Mouse (Mus musculus) forebrain, embryonic 12.5 days (tissue): ENCODE measurements around the gene Mab21l3. TPM values are rescaled to one million over a fixed set of nuclear protein-coding genes. Genes with fewer than 3 reads are reported as not detected.

Source experiments
- ATAC-seq: fragments of 200-750 bp; cut with Nextera tagmentation; 2 replicates; pipeline ENCODE4 v1.8.0; 2017; ENCODE audit warnings: moderate TSS enrichment; ENCODE audit not compliant: low FRiP score
- H3K27ac ChIP-seq: fragments of 300-500 bp; sonication (generic); 2 replicates; pipeline ENCODE4 v1.5.1; 2016; ENCODE audit warnings: mild to moderate bottlenecking
- H3K27me3 ChIP-seq: fragments of 300-500 bp; sonication (generic); 2 replicates; pipeline ENCODE4 v1.6.1; 2016; ENCODE audit warnings: mild to moderate bottlenecking
- H3K36me3 ChIP-seq: fragments of 300-500 bp; sonication (generic); replicated peaks from 2 replicates; pipeline ENCODE4 v1.6.1; 2016; ENCODE audit warnings: mild to moderate bottlenecking
- H3K4me1 ChIP-seq: fragments of 300-500 bp; sonication (generic); 2 replicates; pipeline ENCODE4 v1.6.1; 2016
- H3K4me2 ChIP-seq: fragments of 300-500 bp; sonication (generic); 2 replicates; pipeline ENCODE4 v1.6.1; 2016; ENCODE audit warnings: mild to moderate bottlenecking, moderate library complexity
- H3K4me3 ChIP-seq: fragments of 300-500 bp; sonication (generic); replicated peaks from 2 replicates; pipeline ENCODE4 v1.5.1; 2016; ENCODE audit warnings: mild to moderate bottlenecking
- H3K9ac ChIP-seq: fragments of 300-500 bp; sonication (generic); 2 replicates; pipeline ENCODE4 v1.6.1; 2016; ENCODE audit warnings: mild to moderate bottlenecking
- H3K9me3 ChIP-seq: fragments of 300-500 bp; sonication (generic); 2 replicates; pipeline ENCODE4 v1.6.1; 2016
- WGBS: fragments of 180-500 bp; shearing (Covaris S2); methylation state at CpG from one replicate; pipeline ENCODE4 v1.1.7; 2016; 5-methylcytosine and 5-hydroxymethylcytosine counted together
- polyA plus RNA-seq: library from polyadenylated mRNA; unstranded; fragments of >200 nt; fragmentation: Nextera tagmentation; extraction: Ambion mirVana; gene quantifications from 2 replicates; pipeline ENCODE4 v1.2.1, GENCODE M21; 2016

Mab21l3 gene
- polyA plus RNA-seq, 1 experiment from 2014 or later: 0.66 TPM

DNA sequence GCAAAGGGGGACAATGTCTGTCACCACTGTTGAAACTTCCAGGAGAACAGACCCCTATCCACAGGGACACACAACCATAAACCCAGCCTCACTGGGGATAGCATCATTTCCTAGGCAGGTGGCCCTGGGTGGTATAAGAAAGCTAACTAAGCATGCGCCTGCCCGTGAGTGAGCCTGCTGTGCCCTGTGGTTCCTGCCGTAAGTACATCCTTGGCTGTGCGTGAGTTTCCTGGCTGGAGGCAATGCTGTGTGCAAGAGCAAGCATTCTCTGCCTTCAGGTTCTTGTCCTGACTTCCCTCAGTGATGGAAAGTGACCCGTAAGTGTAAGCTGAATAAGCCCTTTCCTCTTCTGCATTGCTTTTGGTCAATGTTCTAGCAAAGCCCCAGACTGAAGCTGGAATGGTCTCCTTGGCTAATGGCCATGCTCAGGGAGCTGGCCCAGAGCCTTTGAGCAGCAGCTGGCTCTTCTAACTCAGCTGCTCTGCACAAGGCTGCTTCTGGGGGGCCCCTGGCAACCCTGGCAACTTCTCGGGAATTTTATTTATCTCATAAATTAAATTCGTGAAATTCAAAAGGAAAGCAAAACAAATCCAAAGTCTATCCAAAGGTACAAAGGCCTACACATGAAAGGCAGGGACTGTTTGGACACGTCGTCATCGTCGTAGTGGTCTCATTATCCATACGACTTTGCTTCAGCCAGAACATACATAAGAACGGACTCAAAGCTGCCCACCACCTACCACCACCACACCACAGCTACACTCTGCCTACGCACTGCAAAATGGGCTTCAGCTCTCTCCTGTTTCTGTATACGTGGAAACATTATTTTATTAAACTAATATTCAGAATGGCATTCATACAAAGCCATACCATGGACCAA lies 50.7 kb downstream of the Mab21l3 start:
- 56% methylated on average over 15 of the region's 15 CpGs for WGBS
- Histone ChIP-seq H3K36me3 (no peaks in the 10 kb centered on the region), H3K27ac (no peak overlapping the region), H3K9ac (no peak overlapping the region), H3K4me2 (no peak overlapping the region), H3K4me3 (no peak overlapping the region), H3K27me3 (peaks cover 10% of the 10 kb centered on the region; the same call in 1 of the 2 replicates), H3K9me3 (no peaks in the 10 kb centered on the region), H3K4me1 (peaks cover 30% of the 10 kb centered on the region)
- no peak for ATAC-seq

DNA sequence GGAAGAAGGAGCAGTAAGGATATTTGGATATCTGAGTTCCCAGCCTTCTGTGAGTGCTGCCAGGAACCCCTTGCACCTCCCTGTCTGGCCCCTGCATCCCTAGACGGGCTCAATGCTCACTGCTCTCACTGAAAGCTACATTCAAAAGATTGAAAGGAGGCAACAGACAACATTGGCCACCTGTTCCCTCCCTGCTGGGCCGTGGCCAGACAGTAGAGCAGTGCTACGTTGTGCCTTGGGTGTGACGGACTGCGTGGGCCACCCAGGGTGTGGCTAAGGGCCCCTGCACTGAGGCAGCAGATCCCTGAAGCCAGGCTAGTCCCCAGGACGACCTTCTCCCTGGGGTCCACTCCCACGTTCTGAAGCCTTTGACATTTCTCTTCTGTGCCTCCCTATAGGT lies 52.5 kb downstream of the Mab21l3 start:
- peaks cover 10% of the 10 kb centered on the region; the same call in 1 of the 2 replicates for H3K27me3 ChIP-seq
- H3K4me2 ChIP-seq: no peak overlapping the region
- H3K36me3 ChIP-seq: no peaks in the 10 kb centered on the region
- no peak overlapping the region for H3K9ac ChIP-seq
- 45% methylated on average over 7 of the region's 7 CpGs for WGBS
- H3K27ac ChIP-seq: no peak overlapping the region
- H3K9me3 ChIP-seq: no peaks in the 10 kb centered on the region
- H3K4me3 ChIP-seq: no peak overlapping the region
- H3K4me1 ChIP-seq: peaks cover 30% of the 10 kb centered on the region
- ATAC-seq: no peak

DNA sequence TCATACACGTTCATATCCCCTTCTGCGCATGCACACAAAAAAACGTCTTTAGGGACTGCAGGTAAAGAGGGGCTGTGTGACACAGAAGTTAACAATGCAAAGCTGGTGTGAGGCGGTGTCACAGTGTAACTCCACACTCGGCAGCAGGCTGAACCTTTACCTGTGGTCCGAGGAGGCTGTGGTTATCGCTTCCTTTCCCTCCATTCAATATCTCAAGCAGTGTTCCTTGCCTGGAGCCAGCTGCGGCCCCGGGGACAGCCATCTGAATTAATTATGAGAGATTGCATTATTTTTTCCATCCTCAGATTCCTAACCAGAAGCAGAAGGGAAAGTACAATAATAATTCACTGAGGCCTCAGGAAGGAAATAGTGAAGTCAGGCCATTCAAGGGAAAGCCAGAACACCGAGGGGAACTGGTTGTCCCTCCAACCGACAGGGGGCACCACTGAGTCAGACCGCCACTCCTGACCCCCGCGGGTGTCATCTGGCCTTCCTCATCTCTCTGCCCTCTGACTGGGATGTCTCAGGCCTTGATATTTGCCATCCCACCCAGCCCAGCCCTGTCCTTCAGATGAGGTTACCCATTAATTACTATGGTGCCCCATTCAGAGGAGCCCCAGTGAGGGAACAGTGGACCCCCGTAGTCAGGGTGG lies 53.2 kb downstream of the Mab21l3 start:
- no peak for ATAC-seq
- Histone ChIP-seq H3K9me3 (no peaks in the 10 kb centered on the region), H3K4me1 (peaks cover 30% of the 10 kb centered on the region), H3K4me2 (no peak overlapping the region), H3K36me3 (no peaks in the 10 kb centered on the region), H3K27ac (no peak overlapping the region), H3K4me3 (no peak overlapping the region), H3K9ac (no peak overlapping the region), H3K27me3 (peaks cover 10% of the 10 kb centered on the region; the same call in 1 of the 2 replicates)
- WGBS: 85% methylated on average over 15 of the region's 15 CpGs

DNA sequence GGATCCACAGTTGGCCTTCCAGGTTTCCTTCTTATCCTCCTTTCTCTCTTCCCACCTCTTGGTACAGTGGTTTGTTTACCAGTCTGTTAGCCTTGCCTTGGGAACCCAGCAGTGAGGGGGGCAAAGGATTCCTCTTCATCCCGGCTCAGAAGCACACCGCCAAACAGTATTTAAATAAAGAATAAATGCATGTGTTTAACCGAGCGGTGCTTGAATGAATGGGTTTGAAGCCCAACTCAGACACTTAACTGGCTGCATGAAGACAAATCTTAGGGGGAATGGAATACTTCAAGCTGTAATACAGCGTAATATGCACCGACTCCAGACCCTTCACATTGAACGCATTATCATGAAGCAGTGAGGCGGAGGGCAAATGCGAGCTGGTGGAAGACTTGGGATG lies 54.1 kb downstream of the Mab21l3 start:
- peaks cover 30% of the 10 kb centered on the region for H3K4me1 ChIP-seq
- ATAC-seq: peak; percentile 39; the same call in 1 of the 2 replicates

DNA sequence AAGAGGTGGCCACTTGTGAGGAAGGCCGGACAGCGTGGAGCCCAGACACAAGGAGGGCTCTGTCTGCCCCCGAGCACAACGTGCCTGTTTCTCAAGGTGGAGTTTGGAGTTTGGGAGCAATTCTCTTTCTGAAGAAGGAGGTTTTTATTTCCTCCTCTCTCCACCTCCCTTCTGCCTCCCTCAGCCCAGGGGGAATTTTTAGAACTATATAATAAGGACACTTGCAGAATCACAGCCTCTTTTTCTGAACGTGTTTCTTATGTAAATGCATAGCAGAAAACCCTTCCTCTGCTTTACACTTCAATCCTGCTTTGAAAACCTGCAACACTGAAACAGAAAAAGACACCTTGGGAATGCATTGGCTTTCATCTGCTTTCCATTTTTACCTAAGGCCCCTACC lies 54.7 kb downstream of the Mab21l3 start:
- no peak for ATAC-seq
- Histone ChIP-seq H3K4me3 (no peak overlapping the region), H3K27ac (no peak overlapping the region), H3K9me3 (no peaks in the 10 kb centered on the region), H3K27me3 (peaks cover 10% of the 10 kb centered on the region; the same call in 1 of the 2 replicates), H3K4me2 (no peak overlapping the region), H3K4me1 (peaks cover 30% of the 10 kb centered on the region), H3K36me3 (no peaks in the 10 kb centered on the region), H3K9ac (no peak overlapping the region)
- WGBS: 79% methylated on average over 5 of the region's 5 CpGs

More for the DNA sequence above, 54.1 kb downstream of the Mab21l3 start:
- 56% methylated on average over 9 of the region's 9 CpGs for WGBS
- Histone ChIP-seq H3K36me3 (no peaks in the 10 kb centered on the region), H3K4me2 (no peak overlapping the region), H3K4me3 (no peak overlapping the region), H3K27me3 (peaks cover 10% of the 10 kb centered on the region; the same call in 1 of the 2 replicates), H3K9ac (no peak overlapping the region), H3K9me3 (no peaks in the 10 kb centered on the region), H3K27ac (no peak overlapping the region)

DNA sequence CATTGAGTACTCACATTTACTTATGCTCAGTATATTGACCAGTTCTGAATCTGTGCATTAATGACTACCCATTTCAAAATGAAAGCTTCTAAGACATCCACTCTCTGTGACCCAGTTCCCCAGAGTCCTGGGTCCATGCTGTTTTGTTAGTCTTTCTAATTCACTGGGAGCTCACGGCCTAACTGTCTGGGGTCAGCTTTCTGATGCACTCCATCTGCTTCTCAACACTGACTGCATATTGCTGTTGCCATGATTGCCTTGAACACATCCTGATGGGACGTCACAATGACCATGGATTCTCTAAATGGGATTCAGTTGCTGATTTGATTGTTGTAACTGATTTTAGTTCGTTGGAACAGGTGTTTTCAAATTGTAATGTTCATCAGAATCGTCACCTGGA lies 56.6 kb downstream of the Mab21l3 start:
- Histone ChIP-seq H3K27me3 (peaks cover 10% of the 10 kb centered on the region; the same call in 1 of the 2 replicates), H3K4me1 (peaks cover 17% of the 10 kb centered on the region), H3K4me3 (no peak overlapping the region), H3K9me3 (no peaks in the 10 kb centered on the region), H3K4me2 (no peak overlapping the region), H3K36me3 (no peaks in the 10 kb centered on the region), H3K9ac (no peak overlapping the region), H3K27ac (no peak overlapping the region)
- no peak for ATAC-seq
- WGBS: 77% methylated on average over 4 of the region's 4 CpGs

DNA sequence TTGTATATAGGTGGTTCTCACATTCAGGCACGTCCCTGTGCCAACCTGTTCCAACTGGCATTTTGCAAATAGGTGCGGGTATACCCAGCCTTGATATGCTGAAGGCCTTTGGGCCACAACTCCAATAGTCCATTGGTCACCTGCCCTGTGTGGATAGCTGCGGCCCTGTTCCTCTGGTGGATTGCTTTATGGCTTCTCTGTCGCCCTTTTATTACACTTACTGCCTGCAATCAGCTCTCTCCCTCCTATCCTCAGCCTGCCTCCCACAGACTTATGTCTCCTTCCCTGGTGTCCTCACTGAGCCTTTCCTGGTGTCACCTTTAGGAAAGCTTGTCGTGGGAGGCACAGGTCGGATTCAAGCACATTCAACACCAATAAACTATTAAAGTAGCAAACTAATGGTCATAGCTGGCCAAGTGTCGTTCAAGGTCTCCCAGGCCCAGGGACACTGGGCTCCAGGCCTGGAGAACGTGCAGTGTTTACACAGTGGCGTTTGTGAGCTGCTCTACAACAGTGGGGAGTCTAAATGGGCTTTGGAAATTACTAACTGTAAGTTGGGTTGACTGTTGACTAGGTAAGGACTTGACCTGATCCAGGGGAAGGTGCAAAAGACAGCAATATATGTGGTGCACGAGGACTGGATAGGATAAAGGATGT lies 63.9 kb downstream of the Mab21l3 start:
- Histone ChIP-seq H3K4me3 (no peak overlapping the region), H3K4me1 (peaks cover 10% of the 10 kb centered on the region; the same call in 1 of the 2 replicates), H3K9ac (no peak overlapping the region), H3K27me3 (peaks cover 40% of the 10 kb centered on the region), H3K27ac (no peak overlapping the region), H3K36me3 (no peaks in the 10 kb centered on the region), H3K9me3 (no peaks in the 10 kb centered on the region), H3K4me2 (no peak overlapping the region)
- ATAC-seq: no peak
- 89% methylated on average over 10 of the region's 10 CpGs for WGBS

DNA sequence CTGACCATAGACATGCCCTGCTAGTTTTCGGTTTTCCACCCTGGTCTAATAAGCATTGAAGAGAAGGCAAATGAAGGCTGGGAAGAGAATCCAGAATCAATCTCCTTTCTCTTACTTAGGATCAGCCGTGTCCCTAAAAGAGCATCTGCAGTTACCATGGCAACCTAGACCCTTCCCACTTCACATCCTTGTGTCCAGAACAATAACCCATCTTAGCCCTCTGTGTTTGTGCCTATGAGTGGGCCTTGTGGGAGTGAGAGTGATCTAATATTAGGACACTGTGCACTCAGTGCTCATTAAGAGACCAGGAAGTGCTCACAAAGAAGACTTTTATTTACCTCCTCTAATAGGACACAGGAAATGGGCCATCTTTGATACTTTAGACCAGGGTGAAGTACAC lies 65.0 kb downstream of the Mab21l3 start:
- H3K9ac ChIP-seq: no peak overlapping the region
- no peak overlapping the region for H3K27ac ChIP-seq
- no peak overlapping the region for H3K4me3 ChIP-seq
- H3K36me3 ChIP-seq: no peaks in the 10 kb centered on the region
- peaks cover 10% of the 10 kb centered on the region; the same call in 1 of the 2 replicates for H3K4me1 ChIP-seq
- ATAC-seq: peak; percentile 60; the same call in 1 of the 2 replicates
- no peaks in the 10 kb centered on the region for H3K9me3 ChIP-seq
- peaks cover 37% of the 10 kb centered on the region for H3K27me3 ChIP-seq
- no peak overlapping the region for H3K4me2 ChIP-seq
- WGBS: 36% methylated on average over 2 of the region's 2 CpGs

DNA sequence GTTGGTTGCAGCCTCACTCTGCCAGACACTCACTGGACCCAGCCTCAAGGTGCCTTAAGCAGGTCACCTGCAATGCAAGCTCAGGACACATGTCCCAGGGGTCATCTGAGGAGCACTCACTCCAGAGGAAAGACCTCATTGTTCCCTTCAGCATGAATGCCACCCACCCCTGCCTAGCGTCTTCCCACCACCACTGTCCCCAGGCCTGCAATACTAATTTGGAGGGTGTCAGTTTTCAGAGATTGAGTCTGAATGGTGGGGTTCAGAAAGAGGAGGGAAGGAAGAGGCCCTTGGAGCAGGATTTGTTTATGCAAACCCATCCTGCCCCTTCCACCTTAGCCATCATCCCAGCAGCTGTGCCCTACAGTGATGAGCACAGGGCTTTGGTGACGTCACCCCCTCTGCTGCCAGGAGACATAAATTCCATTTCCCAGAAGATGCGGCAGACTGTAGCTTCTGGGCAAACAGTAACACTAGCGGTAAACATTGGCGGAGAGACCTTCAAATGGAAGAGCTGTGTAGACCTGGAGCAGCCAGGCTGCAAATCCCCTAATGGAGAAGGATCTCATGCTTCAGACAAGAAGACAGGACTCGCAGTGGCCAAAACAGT lies 67.8 kb downstream of the Mab21l3 start:
- no peak for ATAC-seq
- H3K27ac ChIP-seq: no peak overlapping the region
- peaks cover 33% of the 10 kb centered on the region for H3K27me3 ChIP-seq
- H3K9me3 ChIP-seq: no peaks in the 10 kb centered on the region
- WGBS: 60% methylated on average over 6 of the region's 6 CpGs
- no peak overlapping the region for H3K4me2 ChIP-seq
- no peak overlapping the region for H3K9ac ChIP-seq
- H3K4me1 ChIP-seq: peaks cover 10% of the 10 kb centered on the region; the same call in 1 of the 2 replicates
- no peak overlapping the region for H3K4me3 ChIP-seq
- no peaks in the 10 kb centered on the region for H3K36me3 ChIP-seq

DNA sequence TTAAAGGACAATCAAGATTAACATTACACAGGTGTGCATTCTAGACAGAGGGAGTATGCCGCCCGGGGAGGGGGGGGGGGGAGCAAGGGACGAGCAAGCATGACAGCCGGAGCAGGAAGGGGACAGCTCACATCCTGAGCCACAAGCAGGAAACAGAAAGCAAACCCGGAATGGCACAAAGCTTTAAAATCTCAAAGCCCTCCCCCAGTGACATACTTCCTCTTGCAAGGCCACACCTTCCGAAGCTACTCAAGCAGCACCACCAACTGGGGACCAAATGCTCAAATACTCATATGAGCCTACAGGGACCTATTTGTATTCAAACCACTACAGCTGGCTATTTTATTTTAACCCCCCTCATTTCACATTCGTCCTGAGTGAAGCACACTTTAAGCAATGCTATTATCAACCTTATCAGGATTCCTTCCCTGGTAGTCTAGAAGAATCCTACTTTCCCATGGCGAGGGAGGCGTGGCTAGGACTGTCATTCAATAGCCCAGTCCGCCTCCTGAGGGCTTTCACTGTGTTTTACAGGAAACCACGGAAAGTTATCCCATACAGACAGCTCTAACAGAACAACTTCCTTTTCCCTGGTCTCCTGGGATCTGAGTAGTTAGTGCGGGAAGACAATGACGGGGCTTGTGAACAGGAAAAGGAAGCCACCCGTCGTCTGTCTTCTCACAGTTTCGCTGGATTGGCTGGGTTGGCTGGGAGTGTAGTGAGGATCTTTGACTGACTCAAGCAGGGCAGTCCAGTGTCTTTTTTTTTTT lies 69.7 kb downstream of the Mab21l3 start:
- 78% methylated on average over 16 of the region's 16 CpGs for WGBS
- H3K9me3 ChIP-seq: no peaks in the 10 kb centered on the region
- H3K4me3 ChIP-seq: no peak overlapping the region
- H3K4me1 ChIP-seq: peaks cover 9% of the 10 kb centered on the region; the same call in 1 of the 2 replicates
- no peak overlapping the region for H3K9ac ChIP-seq
- H3K36me3 ChIP-seq: no peaks in the 10 kb centered on the region
- no peak overlapping the region for H3K4me2 ChIP-seq
- no peak overlapping the region for H3K27ac ChIP-seq
- no peak for ATAC-seq
- H3K27me3 ChIP-seq: peaks cover 19% of the 10 kb centered on the region

DNA sequence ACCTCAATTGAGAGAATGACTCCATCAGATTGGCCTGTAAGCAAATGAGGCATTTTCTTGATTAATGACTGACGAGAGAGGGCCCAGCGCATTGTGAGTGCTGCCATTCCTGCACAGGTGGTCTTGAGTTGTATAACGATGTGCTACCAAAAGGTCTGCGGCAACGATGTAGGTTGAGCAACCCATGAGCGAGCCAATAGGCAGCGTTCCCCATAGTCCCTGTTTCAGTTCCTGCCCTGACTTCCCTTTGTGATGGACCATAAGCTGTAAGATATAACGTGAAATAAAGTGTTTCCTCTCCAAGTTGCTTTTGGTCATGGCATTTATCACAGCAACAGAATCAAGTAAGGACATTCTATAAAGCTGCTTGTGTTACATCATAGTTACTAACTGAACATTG lies 73.0 kb downstream of the Mab21l3 start:
- ATAC-seq: no peak
- Histone ChIP-seq H3K4me2 (no peak overlapping the region), H3K4me1 (no peaks in the 10 kb centered on the region), H3K27ac (no peak overlapping the region), H3K36me3 (no peaks in the 10 kb centered on the region), H3K4me3 (no peak overlapping the region), H3K27me3 (peaks cover 6% of the 10 kb centered on the region; the same call in 1 of the 2 replicates), H3K9me3 (no peaks in the 10 kb centered on the region), H3K9ac (no peak overlapping the region)
- WGBS: 87% methylated on average over 8 of the region's 8 CpGs
